In genomic region chr11:72362347-72362741, GRCm38 (mm10) we compare ENCODE assay signal across 9 mouse cellular contexts. TPM values are rescaled to one million over a fixed set of nuclear protein-coding genes. Genes with fewer than 3 reads are reported as not detected.
DNase-seq lines count a peak whose midpoint lies in the region; ATAC-seq and TF ChIP-seq lines count a peak whose summit lies in the region.
"Had no signal": no experiment of that assay in that cellular context is flagged by ENCODE, and none has a peak within 500 bp of the region (broad histone marks: within the 10 kb centered on the region; RNA-seq: fewer than 3 reads in every experiment).

Gene Tekt1, minus strand, starts transcription at chr11:72362442.

- no peak for TF ChIP-seq POLR2A in kidney, adult 2 months (IDR thresholded peaks at IDR 0.05; ENCODE audit: low read depth, low read length)

- H3K4me2 ChIP-seq in hindbrain, embryonic 12.5 days (replicated peaks) = peak within 1 kb of the TSS; percentile 80
- peak within 1 kb of the TSS; percentile 79 for H3K4me2 ChIP-seq in midbrain, embryonic 11.5 days

- peak within 1 kb of the TSS; percentile 47 for H3K4me3 ChIP-seq in kidney, adult 2 months (ENCODE audit: insufficient read depth, low read depth, low read length)
- peak within 1 kb of the TSS; percentile 62 for H3K4me3 ChIP-seq in embryonic facial prominence, embryonic 10.5 days
- H3K4me3 ChIP-seq in hindbrain, embryonic 12.5 days = peak within 1 kb of the TSS; percentile 43
- peak within 1 kb of the TSS; percentile 40 for H3K4me3 ChIP-seq in midbrain, embryonic 11.5 days (ENCODE audit: low read depth, low read length)

- peak; percentile 50; the same call in 1 of the 2 replicates for ATAC-seq in hindbrain, embryonic 12.5 days (ENCODE audit: low FRiP score)
- ATAC-seq in midbrain, embryonic 11.5 days (ENCODE audit: low FRiP score) = no peak

- no peak for TF ChIP-seq CTCF in kidney, adult 2 months (conservative IDR thresholded peaks at IDR 0.05; ENCODE audit: insufficient read depth, insufficient read length, low read depth, low read length)

- DNase-seq in kidney, adult 2 months = no peak
- DNase-seq in kidney, postnatal 25 days = no peak
- no peak for DNase-seq in embryonic facial prominence, embryonic 10.5 days (ENCODE audit: low spot score)
- DNase-seq in midbrain, embryonic 11.5 days (ENCODE audit: low spot score, missing footprints) = peak; percentile 86
- DNase-seq in adrenal gland, adult 8-10 months = no peak
- no peak for DNase-seq in right cerebral cortex, postnatal 36 days (ENCODE audit: low spot score in 2 of 2)
- DNase-seq in layer of hippocampus, adult 9-11 months = no peak

- no peak within 1 kb of the TSS for H3K27ac ChIP-seq in kidney, adult 2 months (ENCODE audit: insufficient read depth, low read depth, low read length)
- H3K27ac ChIP-seq in embryonic facial prominence, embryonic 10.5 days (replicated peaks) = peak within 1 kb of the TSS; percentile 91
- H3K27ac ChIP-seq in hindbrain, embryonic 12.5 days = peak within 1 kb of the TSS; percentile 52; the same call in 1 of the 2 replicates
- no peak within 1 kb of the TSS for H3K27ac ChIP-seq in midbrain, embryonic 11.5 days (ENCODE audit: low read depth, low read length)

- H3K4me1 ChIP-seq in kidney, adult 2 months (ENCODE audit: control insufficient read depth, insufficient read depth, low read length) = no peaks in the 10 kb centered on the region; the same call in 1 of the 2 replicates
- H3K4me1 ChIP-seq in embryonic facial prominence, embryonic 10.5 days = peaks cover 13% of the 10 kb centered on the region
- peaks cover 3% of the 10 kb centered on the region; the same call in 1 of the 2 replicates for H3K4me1 ChIP-seq in hindbrain, embryonic 12.5 days
- H3K4me1 ChIP-seq in midbrain, embryonic 11.5 days (ENCODE audit: control insufficient read depth, insufficient read depth, low read length) = peaks cover 3% of the 10 kb centered on the region; the same call in 1 of the 2 replicates

- H3K9ac ChIP-seq in hindbrain, embryonic 12.5 days = peak within 1 kb of the TSS; percentile 67
- peak within 1 kb of the TSS; percentile 77 for H3K9ac ChIP-seq in midbrain, embryonic 11.5 days (ENCODE audit: low read length)

- H3K27me3 ChIP-seq in kidney, adult 2 months (replicated peaks; ENCODE audit: control insufficient read depth, insufficient read depth, low read length) = no peaks in the 10 kb centered on the region
- no peaks in the 10 kb centered on the region for H3K27me3 ChIP-seq in embryonic facial prominence, embryonic 10.5 days (replicated peaks; ENCODE audit: low read depth, poor library complexity, severe bottlenecking)
- no peaks in the 10 kb centered on the region for H3K27me3 ChIP-seq in hindbrain, embryonic 12.5 days
- H3K27me3 ChIP-seq in midbrain, embryonic 11.5 days (ENCODE audit: control insufficient read depth, insufficient read depth, low read length) = no peaks in the 10 kb centered on the region

- no peaks in the 10 kb centered on the region for H3K9me3 ChIP-seq in embryonic facial prominence, embryonic 10.5 days
- H3K9me3 ChIP-seq in hindbrain, embryonic 12.5 days (replicated peaks) = no peaks in the 10 kb centered on the region
- no peaks in the 10 kb centered on the region for H3K9me3 ChIP-seq in midbrain, embryonic 11.5 days (ENCODE audit: control insufficient read depth, low read length)

- WGBS in kidney, adult 2 months = 32% methylated on average over 10 of the region's 10 CpGs
- 42% methylated on average over 10 of the region's 10 CpGs for WGBS in embryonic facial prominence, embryonic 10.5 days
- 36% methylated on average over 10 of the region's 10 CpGs for WGBS in hindbrain, embryonic 12.5 days
- 41% methylated on average over 10 of the region's 10 CpGs for WGBS in midbrain, embryonic 11.5 days

- no peaks in the 10 kb centered on the region for H3K36me3 ChIP-seq in kidney, adult 2 months (ENCODE audit: control insufficient read depth, insufficient read depth, low read length)
- no peaks in the 10 kb centered on the region for H3K36me3 ChIP-seq in embryonic facial prominence, embryonic 10.5 days (replicated peaks)
- no peaks in the 10 kb centered on the region for H3K36me3 ChIP-seq in hindbrain, embryonic 12.5 days
- H3K36me3 ChIP-seq in midbrain, embryonic 11.5 days (ENCODE audit: control insufficient read depth, insufficient read depth, low read length) = no peaks in the 10 kb centered on the region

RNA-seq across cellular contexts. Expression of gene Tekt1, which starts in this region (rescaled TPM):
- polyA plus RNA-seq in kidney, adult 2 months (2012; rRNA removed) = 0.13 TPM in 1 of 2 replicates, not detected in the other
- polyA plus RNA-seq in embryonic facial prominence, embryonic 10.5 days (2016; fragmentation: Nextera tagmentation; extraction: Ambion mirVana) = 6.3 and 7.2 TPM in 2 replicates
- 6.6 and 7.9 TPM in 2 replicates for polyA plus RNA-seq in hindbrain, embryonic 12.5 days (2016; fragmentation: Nextera tagmentation; extraction: Ambion mirVana)
- 4.2 and 5.3 TPM in 2 replicates for polyA plus RNA-seq in midbrain, embryonic 11.5 days (2014; fragmentation: Nextera tagmentation; extraction: Ambion mirVana)
- total RNA-seq in adrenal gland, adult 8-10 months (2022) = 1 to 10 TPM in 1 of 4 experiments, under 1 TPM in 2, not detected in 1; 0.52 to 1.0 (median 0.55) TPM
- total RNA-seq: MEL had no signal

Comparison
In these comparisons a context has a peak if more than half of its experiments do, and no peak if none do; other contexts are left out.
1. H3K27ac ChIP-seq: peak in embryonic facial prominence, embryonic 10.5 days (single experiment) and hindbrain, embryonic 12.5 days (single experiment); none in kidney, adult 2 months (single experiment) and midbrain, embryonic 11.5 days (single experiment).
2. Peak in every context shown above with its lines, with median percentiles within 50 percentile points of each other: H3K4me3 ChIP-seq.